Mouse (Mus musculus): ENCODE measurements at regions not wholly inside any gene's neighbourhood (a gene's known extent, or its start where the extent isn't known, plus 50 kb on each side); places are given as distances from the start of the nearest gene placed in this dataset.
"Not testable (repeated sequence)": the region's sequence is repeated elsewhere in the genome, so short reads cannot be mapped to it uniquely, and the experiment has no call there.

- H3K4me1 ChIP-seq (ENCODE audit: control insufficient read depth, insufficient read depth, low read length) = no peaks in the 10 kb centered on the region
- H3K27ac ChIP-seq (ENCODE audit: insufficient read depth, low read length) = no peak overlapping the region
- no peak for TF ChIP-seq POLR2A (IDR thresholded peaks at IDR 0.05; ENCODE audit: extremely low read depth, insufficient read depth, low read length)
- TF ChIP-seq CTCF (IDR thresholded peaks at IDR 0.05; ENCODE audit: extremely low read depth, insufficient read depth, low read length) = no peak
- H3K4me3 ChIP-seq (ENCODE audit: insufficient read depth, low read length) = no peak overlapping the region
Measured at GRCm38 (mm10) chr7:129766087-129766834, 174.6 kb downstream of the Wdr11 start.

GRCm38 (mm10) chr7:129769673-129770072 lies 178.0 kb downstream of the Wdr11 start:
- not testable (repeated sequence) for H3K27ac ChIP-seq (ENCODE audit: insufficient read depth, low read length); H3K4me1 ChIP-seq (ENCODE audit: control insufficient read depth, insufficient read depth, low read length); H3K4me3 ChIP-seq (ENCODE audit: insufficient read depth, low read length)

GRCm38 (mm10) chr7:129771876-129772275 lies 180.2 kb downstream of the Wdr11 start:
- H3K4me1 ChIP-seq (ENCODE audit: control insufficient read depth, insufficient read depth, low read length) = no peaks in the 10 kb centered on the region

GRCm38 (mm10) chr7:129772540-129773331 lies 181.1 kb downstream of the Wdr11 start:
- TF ChIP-seq POLR2A (IDR thresholded peaks at IDR 0.05; ENCODE audit: extremely low read depth, insufficient read depth, low read length) (no peak), CTCF (IDR thresholded peaks at IDR 0.05; ENCODE audit: extremely low read depth, insufficient read depth, low read length) (no peak)
- Histone ChIP-seq H3K27ac (ENCODE audit: insufficient read depth, low read length) (no peak overlapping the region), H3K4me1 (ENCODE audit: control insufficient read depth, insufficient read depth, low read length) (no peaks in the 10 kb centered on the region), H3K4me3 (ENCODE audit: insufficient read depth, low read length) (no peak overlapping the region)

More at GRCm38 (mm10) chr7:129771876-129772275, 180.2 kb downstream of the Wdr11 start:
- H3K27ac ChIP-seq (ENCODE audit: insufficient read depth, low read length) = no peak overlapping the region
- TF ChIP-seq CTCF (IDR thresholded peaks at IDR 0.05; ENCODE audit: extremely low read depth, insufficient read depth, low read length) (no peak), POLR2A (IDR thresholded peaks at IDR 0.05; ENCODE audit: extremely low read depth, insufficient read depth, low read length) (no peak)
- no peak overlapping the region for H3K4me3 ChIP-seq (ENCODE audit: insufficient read depth, low read length)

- Histone ChIP-seq H3K27ac (ENCODE audit: insufficient read depth, low read length) (no peak overlapping the region), H3K4me1 (ENCODE audit: control insufficient read depth, insufficient read depth, low read length) (0 out of 2 replicates have a peak, but pooled peaks cover 1% of the 10 kb centered on the region), H3K4me3 (ENCODE audit: insufficient read depth, low read length) (no peak overlapping the region)
- TF ChIP-seq CTCF (IDR thresholded peaks at IDR 0.05; ENCODE audit: extremely low read depth, insufficient read depth, low read length) = no peak
- no peak for TF ChIP-seq POLR2A (IDR thresholded peaks at IDR 0.05; ENCODE audit: extremely low read depth, insufficient read depth, low read length)
Measured at GRCm38 (mm10) chr7:129774261-129774861, 182.7 kb downstream of the Wdr11 start.

GRCm38 (mm10) chr7:129775189-129775588 lies 183.5 kb downstream of the Wdr11 start:
- Histone ChIP-seq H3K27ac (ENCODE audit: insufficient read depth, low read length) (no peak overlapping the region), H3K4me1 (ENCODE audit: control insufficient read depth, insufficient read depth, low read length) (0 out of 2 replicates have a peak, but pooled peaks cover 1% of the 10 kb centered on the region), H3K4me3 (ENCODE audit: insufficient read depth, low read length) (no peak overlapping the region)
- no peak for TF ChIP-seq POLR2A (IDR thresholded peaks at IDR 0.05; ENCODE audit: extremely low read depth, insufficient read depth, low read length)
- TF ChIP-seq CTCF (IDR thresholded peaks at IDR 0.05; ENCODE audit: extremely low read depth, insufficient read depth, low read length) = no peak

- H3K4me3 ChIP-seq (ENCODE audit: insufficient read depth, low read length) = no peak overlapping the region
- no peak for TF ChIP-seq POLR2A (IDR thresholded peaks at IDR 0.05; ENCODE audit: extremely low read depth, insufficient read depth, low read length)
- TF ChIP-seq CTCF (IDR thresholded peaks at IDR 0.05; ENCODE audit: extremely low read depth, insufficient read depth, low read length) = no peak
- 0 out of 2 replicates have a peak, but pooled peaks cover 1% of the 10 kb centered on the region for H3K4me1 ChIP-seq (ENCODE audit: control insufficient read depth, insufficient read depth, low read length)
- no peak overlapping the region for H3K27ac ChIP-seq (ENCODE audit: insufficient read depth, low read length)
Measured at GRCm38 (mm10) chr7:129778842-129779421, 187.3 kb downstream of the Wdr11 start.

- H3K4me3 ChIP-seq (ENCODE audit: insufficient read depth, low read length) = no peak overlapping the region
- 0 out of 2 replicates have a peak, but pooled peaks cover 1% of the 10 kb centered on the region for H3K4me1 ChIP-seq (ENCODE audit: control insufficient read depth, insufficient read depth, low read length)
- TF ChIP-seq POLR2A (IDR thresholded peaks at IDR 0.05; ENCODE audit: extremely low read depth, insufficient read depth, low read length) = no peak
- no peak for TF ChIP-seq CTCF (IDR thresholded peaks at IDR 0.05; ENCODE audit: extremely low read depth, insufficient read depth, low read length)
- H3K27ac ChIP-seq (ENCODE audit: insufficient read depth, low read length) = no peak overlapping the region
Measured at GRCm38 (mm10) chr7:129779939-129780338, 188.3 kb downstream of the Wdr11 start.

GRCm38 (mm10) chr7:129781756-129782155 lies 190.1 kb downstream of the Wdr11 start:
- H3K4me1 ChIP-seq (ENCODE audit: control insufficient read depth, insufficient read depth, low read length) = 0 out of 2 replicates have a peak, but pooled peaks cover 1% of the 10 kb centered on the region
- H3K27ac ChIP-seq (ENCODE audit: insufficient read depth, low read length) = no peak overlapping the region
- H3K4me3 ChIP-seq (ENCODE audit: insufficient read depth, low read length) = no peak overlapping the region
- TF ChIP-seq CTCF (IDR thresholded peaks at IDR 0.05; ENCODE audit: extremely low read depth, insufficient read depth, low read length) = no peak
- TF ChIP-seq POLR2A (IDR thresholded peaks at IDR 0.05; ENCODE audit: extremely low read depth, insufficient read depth, low read length) = no peak

Data from cortical plate, adult 2 months (tissue).